Comparison of ENCODE assay signal across 8 mouse cellular contexts in genomic region chr16:96199913-96200701, GRCm38 (mm10). TPM values are rescaled to one million over a fixed set of nuclear protein-coding genes. Genes with fewer than 3 reads are reported as not detected.
DNase-seq lines count a peak whose midpoint lies in the region; TF ChIP-seq lines count a peak whose summit lies in the region.
"Had no signal": no experiment of that assay in that cellular context is flagged by ENCODE, and none has a peak within 500 bp of the region (broad histone marks: within the 10 kb centered on the region; RNA-seq: fewer than 3 reads in every experiment).

Sh3bgr (plus strand) TSS chr16:96200450.

- no peak for TF ChIP-seq CTCF in lung, adult 2 months (IDR thresholded peaks at IDR 0.05; ENCODE audit: insufficient read depth, low read length)

- peak; percentile 77 for DNase-seq in adrenal gland, postnatal 25 days
- peak; percentile 79 for DNase-seq in embryo, embryonic 10.5 days (ENCODE audit: low spot score)
- peak; percentile 84 to 86 for DNase-seq in heart, adult 18-20 months
- peak; percentile 80 for DNase-seq in kidney, adult 18-20 months
- peak; percentile 63 for DNase-seq in lung, adult 2 months
- peak; percentile 45 for DNase-seq in ovary, postnatal 10 days (ENCODE audit: low spot score)
- no peak for DNase-seq in right cerebral cortex, postnatal 25 days

- H3K4me1 ChIP-seq in lung, adult 2 months (ENCODE audit: control insufficient read depth, insufficient read depth, low read length) = no peaks in the 10 kb centered on the region

- peak within 1 kb of the TSS; percentile 38 for H3K4me3 ChIP-seq in lung, adult 2 months (replicated peaks; ENCODE audit: extremely low read depth, low read depth, low read length)
- H3K4me3 ChIP-seq: erythroblast, embryonic 14.5 days had no signal

- no peak for TF ChIP-seq POLR2A in lung, adult 2 months (IDR thresholded peaks at IDR 0.05; ENCODE audit: borderline replicate concordance, extremely low read depth, low read depth, low read length)

- WGBS in lung, adult 2 months = 5% methylated on average over 20 of the region's 20 CpGs

RNA-seq across cellular contexts. Expression of gene Sh3bgr, which starts in this region (rescaled TPM):
- 24.7 and 28.6 TPM in 2 replicates for total RNA-seq in adrenal gland, postnatal 25 days (2021)
- total RNA-seq in heart, adult 18-20 months (2021) = 100 to 1,000 TPM; 287 to 304 TPM
- 8.4 and 18.2 TPM in 2 replicates for polyA plus RNA-seq in lung, adult 2 months (2012; rRNA removed)
- polyA plus RNA-seq: erythroblast, embryonic 14.5 days had no signal
